Mouse (Mus musculus): ENCODE results near the gene Upk3a. TPM values are rescaled to one million over a fixed set of nuclear protein-coding genes. Genes with fewer than 3 reads are reported as not detected.

Gene Upk3a
- total RNA-seq, 2 experiments from 2014 or later, result not detected

DNA sequence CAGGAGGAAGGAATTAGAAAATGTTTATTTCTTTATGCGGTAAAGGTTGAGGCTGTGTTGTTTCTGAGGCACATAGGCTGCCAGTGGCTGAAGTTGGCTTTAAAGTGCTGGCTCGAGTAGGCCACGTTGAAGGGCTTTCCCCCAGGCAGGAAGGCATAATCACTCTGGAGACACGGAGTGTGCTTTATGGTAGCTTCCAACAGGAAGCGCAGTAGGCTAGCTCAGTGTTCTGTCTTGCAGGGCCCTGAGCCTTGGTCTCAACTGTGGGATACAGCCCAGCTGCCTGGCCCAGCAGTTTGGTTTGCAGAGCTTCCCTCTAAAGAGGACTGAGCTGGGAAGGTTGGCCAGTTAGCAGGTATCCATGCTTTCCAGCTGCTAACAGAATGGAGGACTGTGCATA lies 26.2 kb downstream of the Upk3a start:
- no peak for DNase-seq (ENCODE audit: low spot score)
- intact Hi-C loops (cut with DNase I), result loop anchor here (5.0 kb wide), 1 partner anchor 121 kb away; the partner anchor contains the start of genes Gm29666 and Nup50

GRCm38 (mm10) chr15:85043761-85044160 lies 26.8 kb downstream of the Upk3a start:
- intact Hi-C loops (cut with DNase I), result loop anchor here (5.0 kb wide), 1 partner anchor 121 kb away; the partner anchor contains the start of genes Gm29666 and Nup50
- DNase-seq (ENCODE audit: low spot score), result no peak

GRCm38 (mm10) chr15:85046230-85046950 lies 29.4 kb downstream of the Upk3a start:
- DNase-seq (ENCODE audit: low spot score), result no peak
- intact Hi-C loops (cut with DNase I), result no loop called here

- intact Hi-C loops (cut with DNase I), result no loop called here
- no peak for DNase-seq (ENCODE audit: low spot score)
Measured at GRCm38 (mm10) chr15:85047865-85048264, 30.9 kb downstream of the Upk3a start.

- intact Hi-C loops (cut with DNase I), result no loop called here
- DNase-seq (ENCODE audit: low spot score), result no peak
Measured at GRCm38 (mm10) chr15:85049758-85050157, 32.8 kb downstream of the Upk3a start.

DNA sequence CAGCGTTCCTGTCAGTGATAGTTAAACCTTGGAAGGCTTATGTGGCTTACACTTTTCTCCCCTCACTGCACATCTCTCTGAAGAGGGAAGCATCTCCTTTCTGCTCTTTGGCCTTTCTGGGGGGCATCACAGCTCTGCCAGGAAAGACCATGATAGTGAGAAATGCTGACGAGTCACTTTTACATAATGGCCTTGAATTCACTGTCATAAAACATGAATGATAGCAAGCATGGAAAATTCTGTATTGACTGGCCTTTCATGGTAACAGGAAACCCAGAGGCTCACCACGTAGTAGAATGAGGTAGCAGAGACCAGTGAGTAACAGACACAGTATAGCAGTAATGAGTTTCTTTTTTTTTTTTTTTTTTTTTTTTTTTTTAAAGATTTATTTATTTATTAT lies 37.2 kb downstream of the Upk3a start:
- DNase-seq (ENCODE audit: low spot score), result no peak
- intact Hi-C loops (cut with DNase I), result no loop called here

GRCm38 (mm10) chr15:85055186-85055585 lies 38.2 kb downstream of the Upk3a start:
- intact Hi-C loops (cut with DNase I), result no loop called here

GRCm38 (mm10) chr15:85063421-85063820 lies 46.5 kb downstream of the Upk3a start:
- intact Hi-C loops (cut with DNase I), result no loop called here

More at GRCm38 (mm10) chr15:85055186-85055585, 38.2 kb downstream of the Upk3a start:
- DNase-seq (ENCODE audit: low spot score), result no peak

GRCm38 (mm10) chr15:85070561-85070960 lies 53.6 kb downstream of the Upk3a start:
- intact Hi-C loops (cut with DNase I), result loop anchor here (1.0 kb wide), 1 partner anchor 69 kb away; no protein-coding TSS in a partner anchor
- no peak for DNase-seq (ENCODE audit: low spot score)

More at GRCm38 (mm10) chr15:85063421-85063820, 46.5 kb downstream of the Upk3a start:
- no peak for DNase-seq (ENCODE audit: low spot score)

Other genes starting within 250 kb of the Upk3a start
- 1 to 10 TPM; 1.7 to 2.4 TPM for gene Phf21b, start 161.1 kb upstream of the Upk3a start, total RNA-seq (2021)
- gene Gm29666, start 97.1 kb upstream of the Upk3a start, total RNA-seq (2021), result under 1 TPM; 0.22 to 0.23 TPM
- gene Nup50, start 93.7 kb upstream of the Upk3a start, total RNA-seq (2021), result 10 to 100 TPM; 14.6 to 17.5 TPM
- 10 to 100 TPM; 20.5 to 21.3 TPM for gene 5031439G07Rik, start 28.6 kb upstream of the Upk3a start, total RNA-seq (2021)
- 1 to 10 TPM; 5.8 to 6.4 TPM for gene Fam118a, start 11.8 kb downstream of the Upk3a start, total RNA-seq (2021)
- gene Smc1b, start 114.8 kb downstream of the Upk3a start, total RNA-seq (2021), result not detected
- not detected for gene Ribc2, start 114.9 kb downstream of the Upk3a start, total RNA-seq (2021)
- gene Fbln1, start 188.8 kb downstream of the Upk3a start, total RNA-seq (2021), result 10 to 100 TPM; 94.1 to 94.2 TPM

Data from heart, postnatal 25 days (tissue).